Mouse (Mus musculus) lung, embryonic 15.5 days (tissue): ENCODE results near the gene Tmprss6. TPM values are rescaled to one million over a fixed set of nuclear protein-coding genes. Genes with fewer than 3 reads are reported as not detected.

Experiments
- ATAC-seq: fragments of 200-750 bp; cut with Nextera tagmentation; 2 replicates; pipeline ENCODE4 v1.8.0; 2017; ENCODE audit warnings: moderate number of reproducible peaks, borderline replicate concordance; ENCODE audit not compliant: low FRiP score, low TSS enrichment; ENCODE audit errors: extremely low read depth
- H3K27ac ChIP-seq: fragments of 300-500 bp; sonication (generic); 2 replicates; pipeline ENCODE4 v1.5.1; 2015; ENCODE audit warnings: moderate library complexity, mild to moderate bottlenecking, inconsistent platforms
- H3K27me3 ChIP-seq: fragments of 300-500 bp; sonication (generic); 2 replicates; pipeline ENCODE4 v1.6.1; 2015; ENCODE audit warnings: inconsistent platforms
- H3K36me3 ChIP-seq: fragments of 300-500 bp; sonication (generic); 2 replicates; pipeline ENCODE4 v1.6.1; 2015; ENCODE audit warnings: inconsistent platforms
- H3K4me1 ChIP-seq: fragments of 300-500 bp; sonication (generic); 2 replicates; pipeline ENCODE4 v1.6.1; 2015; ENCODE audit warnings: inconsistent platforms
- H3K4me2 ChIP-seq: fragments of 300-500 bp; sonication (generic); 2 replicates; pipeline ENCODE4 v1.6.1; 2015; ENCODE audit warnings: inconsistent platforms, mild to moderate bottlenecking, moderate library complexity
- H3K4me3 ChIP-seq: fragments of 300-500 bp; sonication (generic); 2 replicates; pipeline ENCODE4 v1.5.1; 2015; ENCODE audit warnings: mild to moderate bottlenecking, inconsistent platforms
- H3K9ac ChIP-seq: fragments of 300-500 bp; sonication (generic); 2 replicates; pipeline ENCODE4 v1.6.1; 2015; ENCODE audit warnings: inconsistent platforms
- H3K9me3 ChIP-seq: fragments of 300-500 bp; sonication (generic); 2 replicates; pipeline ENCODE4 v1.6.1; 2016; ENCODE audit warnings: inconsistent platforms
- WGBS: fragments of 180-500 bp; shearing (Covaris S2); methylation state at CpG from one replicate; pipeline ENCODE4 v1.1.7; 2015; 5-methylcytosine and 5-hydroxymethylcytosine counted together
- polyA plus RNA-seq: library from polyadenylated mRNA; unstranded; fragments of >200 nt; fragmentation: Nextera tagmentation; extraction: Ambion mirVana; gene quantifications from 2 replicates; pipeline ENCODE4 v1.2.1, GENCODE M21; 2015

Gene Tmprss6
- polyA plus RNA-seq, 1 experiment from 2014 or later = 0.06 TPM

DNA sequence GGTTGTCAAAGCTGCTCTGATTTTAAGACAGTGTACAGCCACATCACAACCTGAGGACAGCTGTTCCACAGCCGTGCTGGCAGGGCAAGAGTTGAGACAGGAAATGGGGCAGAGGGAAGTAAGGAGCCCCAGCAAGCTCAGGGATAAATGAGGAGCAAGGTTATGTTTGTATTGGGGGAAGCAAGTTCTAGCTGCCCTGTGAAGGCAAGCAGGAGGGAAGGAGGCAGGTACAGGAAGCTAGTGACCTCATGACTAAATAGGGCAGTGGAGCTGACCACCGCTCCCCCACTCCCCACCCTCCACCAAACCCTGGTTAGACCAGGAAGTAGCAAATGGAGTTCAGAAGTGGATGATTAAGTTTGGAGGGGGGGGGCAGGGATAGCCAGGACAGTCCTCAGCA lies 12.6 kb upstream of the Tmprss6 start:
- Histone ChIP-seq H3K9me3 (no peaks in the 10 kb centered on the region), H3K27ac (no peak overlapping the region), H3K9ac (no peak overlapping the region), H3K36me3 (no peaks in the 10 kb centered on the region), H3K4me2 (no peak overlapping the region), H3K4me3 (no peak overlapping the region), H3K4me1 (0 out of 2 replicates have a peak, but pooled peaks cover 4% of the 10 kb centered on the region), H3K27me3 (no peaks in the 10 kb centered on the region)
- WGBS = 28% methylated on average over 2 of the region's 2 CpGs
- no peak for ATAC-seq

- ATAC-seq = no peak
- Histone ChIP-seq H3K4me3 (no peak overlapping the region), H3K9me3 (no peaks in the 10 kb centered on the region), H3K9ac (no peak overlapping the region), H3K27me3 (no peaks in the 10 kb centered on the region), H3K4me1 (0 out of 2 replicates have a peak, but pooled peaks cover 4% of the 10 kb centered on the region), H3K4me2 (no peak overlapping the region), H3K36me3 (no peaks in the 10 kb centered on the region), H3K27ac (no peak overlapping the region)
- 65% methylated on average over 7 of the region's 7 CpGs for WGBS
Measured at GRCm38 (mm10) chr15:78480111-78480510, 11.7 kb upstream of the Tmprss6 start.

GRCm38 (mm10) chr15:78479470-78479869 lies 11.0 kb upstream of the Tmprss6 start:
- Histone ChIP-seq H3K9ac (no peak overlapping the region), H3K4me1 (0 out of 2 replicates have a peak, but pooled peaks cover 4% of the 10 kb centered on the region), H3K9me3 (no peaks in the 10 kb centered on the region), H3K27me3 (no peaks in the 10 kb centered on the region), H3K27ac (no peak overlapping the region), H3K4me3 (no peak overlapping the region), H3K36me3 (no peaks in the 10 kb centered on the region), H3K4me2 (no peak overlapping the region)
- no peak for ATAC-seq
- WGBS = 71% methylated on average over 5 of the region's 5 CpGs

GRCm38 (mm10) chr15:78478073-78478472 lies 9.6 kb upstream of the Tmprss6 start:
- Histone ChIP-seq H3K36me3 (no peaks in the 10 kb centered on the region), H3K4me2 (no peak overlapping the region), H3K9me3 (no peaks in the 10 kb centered on the region), H3K27me3 (no peaks in the 10 kb centered on the region), H3K4me3 (no peak overlapping the region), H3K4me1 (0 out of 2 replicates have a peak, but pooled peaks cover 4% of the 10 kb centered on the region), H3K27ac (no peak overlapping the region), H3K9ac (no peak overlapping the region)
- ATAC-seq = no peak
- 81% methylated on average over 4 of the region's 4 CpGs for WGBS

GRCm38 (mm10) chr15:78476878-78477277 lies 8.4 kb upstream of the Tmprss6 start:
- H3K4me3 ChIP-seq = no peak overlapping the region
- no peaks in the 10 kb centered on the region for H3K36me3 ChIP-seq
- no peak overlapping the region for H3K4me2 ChIP-seq
- H3K9me3 ChIP-seq = no peaks in the 10 kb centered on the region
- no peak overlapping the region for H3K9ac ChIP-seq
- no peak for ATAC-seq
- H3K4me1 ChIP-seq = 0 out of 2 replicates have a peak, but pooled peaks cover 4% of the 10 kb centered on the region
- WGBS = 63% methylated on average over 1 of the region's 1 CpGs
- no peaks in the 10 kb centered on the region for H3K27me3 ChIP-seq
- no peak overlapping the region for H3K27ac ChIP-seq

DNA sequence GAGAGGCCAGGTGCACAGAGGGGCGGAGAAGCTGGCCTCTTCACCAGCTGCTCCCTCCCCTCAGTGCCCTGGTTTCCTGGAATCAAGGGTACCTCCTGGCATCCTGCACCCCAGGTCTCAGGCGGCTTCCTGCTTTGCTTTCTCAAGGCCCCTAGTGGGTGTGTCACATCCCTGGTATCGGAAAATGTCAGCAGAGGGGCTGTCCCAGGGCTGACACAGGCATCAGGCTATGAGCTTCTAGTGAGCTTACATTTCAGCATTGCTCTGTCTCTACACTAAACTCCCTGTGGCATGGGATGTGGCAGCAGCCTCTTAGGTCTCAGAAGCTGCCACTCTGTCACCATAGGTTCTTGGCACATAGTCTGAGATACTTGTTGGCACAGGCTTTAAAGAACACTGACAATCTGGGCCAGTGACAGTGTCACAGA lies 7.2 kb upstream of the Tmprss6 start:
- Histone ChIP-seq H3K27ac (no peak overlapping the region), H3K9ac (no peak overlapping the region), H3K4me1 (no peaks in the 10 kb centered on the region), H3K9me3 (no peaks in the 10 kb centered on the region), H3K27me3 (no peaks in the 10 kb centered on the region), H3K4me3 (no peak overlapping the region), H3K4me2 (no peak overlapping the region), H3K36me3 (no peaks in the 10 kb centered on the region)
- no peak for ATAC-seq
- 36% methylated on average over 3 of the region's 3 CpGs for WGBS

GRCm38 (mm10) chr15:78473442-78473841 lies 5.0 kb upstream of the Tmprss6 start:
- H3K9me3 ChIP-seq = no peaks in the 10 kb centered on the region
- H3K27me3 ChIP-seq = no peaks in the 10 kb centered on the region
- no peaks in the 10 kb centered on the region for H3K36me3 ChIP-seq
- H3K27ac ChIP-seq = no peak overlapping the region
- H3K9ac ChIP-seq = no peak overlapping the region
- WGBS = 85% methylated on average over 6 of the region's 6 CpGs
- H3K4me3 ChIP-seq = no peak overlapping the region
- no peaks in the 10 kb centered on the region for H3K4me1 ChIP-seq
- ATAC-seq = no peak
- H3K4me2 ChIP-seq = no peak overlapping the region

DNA sequence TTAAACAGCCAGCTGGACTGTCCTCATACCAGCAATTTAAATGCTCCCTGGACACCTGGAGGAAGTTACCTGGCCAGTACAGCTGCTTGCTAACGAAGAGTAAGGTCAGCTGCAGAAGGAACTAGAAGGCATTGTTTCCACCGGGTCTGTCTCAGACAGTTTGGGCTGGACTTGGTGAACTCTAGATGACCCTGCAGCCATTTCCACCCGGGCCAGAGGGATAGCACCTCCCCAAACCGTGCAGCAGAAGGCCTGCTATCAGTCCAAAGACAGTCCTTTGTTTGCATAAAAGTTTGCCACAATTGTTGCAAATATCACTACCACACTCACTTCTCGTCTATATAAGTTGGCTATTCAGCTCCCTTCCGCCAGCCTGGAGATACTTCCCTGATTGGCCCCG lies 3.5 kb upstream of the Tmprss6 start:
- Histone ChIP-seq H3K4me2 (no peak overlapping the region), H3K9me3 (no peaks in the 10 kb centered on the region), H3K4me3 (no peak overlapping the region), H3K36me3 (no peaks in the 10 kb centered on the region), H3K4me1 (no peaks in the 10 kb centered on the region), H3K27ac (no peak overlapping the region), H3K27me3 (no peaks in the 10 kb centered on the region), H3K9ac (no peak overlapping the region)
- 25% methylated on average over 7 of the region's 7 CpGs for WGBS
- ATAC-seq = no peak

DNA sequence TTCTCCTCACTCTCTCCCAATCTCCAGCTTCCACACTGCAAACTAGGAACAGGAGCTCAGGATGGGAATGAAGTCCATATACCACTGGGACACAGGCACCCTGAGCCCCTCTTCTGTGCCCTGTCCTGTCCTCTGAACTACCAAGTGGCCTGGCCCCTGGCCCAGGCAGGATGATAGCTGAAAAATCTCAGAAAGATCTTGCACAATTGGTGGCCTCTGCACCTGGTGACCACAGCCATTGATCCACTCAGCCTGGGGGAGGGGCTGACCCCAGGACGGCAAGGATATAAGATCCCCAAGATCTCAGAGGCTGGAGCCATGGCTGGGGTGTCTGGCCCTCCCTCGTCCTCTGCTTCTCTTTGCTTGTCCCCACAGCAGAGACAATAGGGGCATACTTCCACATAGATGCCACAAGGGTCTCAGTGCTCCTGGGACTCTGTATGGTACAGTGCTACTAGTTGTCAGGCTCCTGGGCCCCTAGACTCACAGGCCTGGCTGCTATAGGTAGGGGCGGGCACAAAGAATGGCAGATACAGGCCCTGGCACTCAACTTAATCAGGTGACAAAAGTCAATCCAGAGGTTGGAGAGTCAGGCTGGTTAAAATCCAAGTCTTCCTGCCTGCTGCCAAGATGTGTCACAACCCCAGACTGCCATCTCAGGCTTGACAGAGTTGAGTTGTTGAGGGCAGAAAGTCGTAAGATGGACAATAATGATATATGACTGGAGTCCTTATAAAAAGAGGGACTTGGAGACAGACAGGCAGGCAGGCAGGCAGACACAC lies 2.3 kb upstream of the Tmprss6 start:
- H3K4me2 ChIP-seq = no peak overlapping the region
- no peak for ATAC-seq
- no peak overlapping the region for H3K27ac ChIP-seq
- no peaks in the 10 kb centered on the region for H3K4me1 ChIP-seq
- no peak overlapping the region for H3K4me3 ChIP-seq
- 72% methylated on average over 4 of the region's 4 CpGs for WGBS
- H3K9ac ChIP-seq = no peak overlapping the region
- H3K36me3 ChIP-seq = no peaks in the 10 kb centered on the region
- H3K9me3 ChIP-seq = no peaks in the 10 kb centered on the region
- no peaks in the 10 kb centered on the region for H3K27me3 ChIP-seq

DNA sequence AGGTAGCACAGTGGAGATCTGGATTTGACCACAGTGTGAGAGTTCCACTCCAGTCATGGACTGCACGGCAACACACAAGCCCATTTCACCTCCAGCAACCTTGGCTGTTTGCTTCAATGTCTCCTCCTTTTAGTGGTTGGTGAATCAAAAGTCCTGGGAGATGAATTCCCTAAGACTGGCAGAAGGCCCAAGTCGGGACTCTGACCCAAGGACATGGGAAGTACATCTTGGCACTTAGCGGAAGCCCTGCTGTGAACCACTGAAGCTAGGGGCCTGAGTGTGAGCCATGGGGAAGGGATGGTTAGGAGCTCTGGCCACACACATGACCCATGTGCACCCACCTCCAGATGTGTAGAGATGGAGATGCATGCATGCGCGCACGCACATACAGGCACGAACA lies 864 bp downstream of the Tmprss6 start:
- Histone ChIP-seq H3K36me3 (no peaks in the 10 kb centered on the region), H3K4me2 (no peak overlapping the region), H3K9ac (no peak overlapping the region), H3K4me1 (no peaks in the 10 kb centered on the region), H3K4me3 (no peak overlapping the region), H3K27me3 (no peaks in the 10 kb centered on the region), H3K9me3 (no peaks in the 10 kb centered on the region), H3K27ac (no peak overlapping the region)
- no peak for ATAC-seq
- 89% methylated on average over 7 of the region's 7 CpGs for WGBS

DNA sequence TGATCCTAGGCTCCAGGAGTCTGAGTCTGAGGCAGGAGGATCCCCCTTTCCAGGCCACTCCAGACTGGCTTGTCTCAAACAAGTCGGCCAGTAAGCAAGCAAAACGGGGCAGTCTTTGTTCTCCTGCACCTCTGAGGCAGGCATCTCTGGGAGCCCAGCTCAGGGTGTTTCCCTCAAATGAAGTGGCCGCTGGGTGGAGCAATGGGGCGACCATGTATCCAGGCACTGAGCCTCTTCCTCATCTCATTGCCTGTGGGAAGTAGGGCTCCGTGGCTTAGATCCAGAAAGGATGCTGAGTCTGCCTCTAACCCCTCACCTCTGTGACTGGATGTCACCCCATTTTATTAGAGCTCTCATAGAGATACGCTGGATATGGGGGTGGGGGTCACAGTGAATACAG lies 1.6 kb downstream of the Tmprss6 start:
- 35% methylated on average over 6 of the region's 6 CpGs for WGBS
- no peak overlapping the region for H3K27ac ChIP-seq
- H3K27me3 ChIP-seq = no peaks in the 10 kb centered on the region
- H3K4me1 ChIP-seq = no peaks in the 10 kb centered on the region
- H3K36me3 ChIP-seq = no peaks in the 10 kb centered on the region
- H3K9ac ChIP-seq = no peak overlapping the region
- no peak overlapping the region for H3K4me3 ChIP-seq
- no peak for ATAC-seq
- H3K9me3 ChIP-seq = no peaks in the 10 kb centered on the region
- H3K4me2 ChIP-seq = no peak overlapping the region

DNA sequence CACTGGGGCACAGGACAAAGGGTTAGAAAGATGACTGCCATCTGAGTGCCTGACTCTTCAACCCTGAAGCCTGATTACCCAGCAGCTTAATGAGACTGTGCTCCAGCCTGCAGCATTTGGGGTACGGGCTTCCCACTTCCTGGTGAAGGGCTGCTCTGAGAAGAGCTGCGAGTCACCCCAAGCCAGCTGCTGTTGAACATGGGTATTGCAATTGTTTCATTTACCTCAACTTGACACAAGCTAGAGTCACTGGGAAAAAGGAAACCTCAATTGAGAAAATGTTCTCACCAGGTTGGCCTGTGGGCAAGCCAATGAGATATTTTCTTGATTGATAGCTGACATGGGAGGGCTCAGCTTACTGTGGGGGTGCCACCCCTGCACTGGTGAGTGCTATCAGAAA lies 5.5 kb downstream of the Tmprss6 start:
- no peak overlapping the region for H3K4me3 ChIP-seq
- no peaks in the 10 kb centered on the region for H3K4me1 ChIP-seq
- no peak for ATAC-seq
- no peak overlapping the region for H3K4me2 ChIP-seq
- WGBS = 27% methylated on average over 2 of the region's 2 CpGs
- H3K27me3 ChIP-seq = no peaks in the 10 kb centered on the region
- H3K9ac ChIP-seq = no peak overlapping the region
- H3K27ac ChIP-seq = no peak overlapping the region
- no peaks in the 10 kb centered on the region for H3K36me3 ChIP-seq
- H3K9me3 ChIP-seq = no peaks in the 10 kb centered on the region
